Mouse (Mus musculus): ENCODE measurements around the gene Eif4e.
"Not testable (repeated sequence)": the region's sequence is repeated elsewhere in the genome, so short reads cannot be mapped to it uniquely, and the experiment has no call there.

The Eif4e gene

DNA sequence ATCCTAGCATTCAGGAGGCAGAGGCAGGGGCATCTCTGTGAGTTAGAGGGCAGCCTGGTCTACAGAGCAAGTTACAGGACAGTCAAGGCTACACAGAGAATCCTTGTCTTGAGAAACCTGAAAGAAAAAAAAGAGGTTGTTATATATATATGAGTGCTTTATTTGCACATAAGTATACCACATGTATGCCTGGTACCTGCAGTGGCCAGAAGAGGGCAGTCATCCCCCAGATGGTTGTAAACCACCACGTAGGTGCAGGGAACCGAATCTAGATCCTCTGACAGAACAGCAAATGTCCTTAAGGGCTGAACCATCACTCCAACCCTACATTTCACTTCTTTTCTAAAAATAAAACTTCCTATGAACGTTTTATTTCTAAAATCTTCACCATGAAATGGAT lies 8.1 kb upstream of the Eif4e start:
- DNase-seq (ENCODE audit: low spot score in 2 of 2): peak in 1 of 2 experiments; percentile 65

DNA sequence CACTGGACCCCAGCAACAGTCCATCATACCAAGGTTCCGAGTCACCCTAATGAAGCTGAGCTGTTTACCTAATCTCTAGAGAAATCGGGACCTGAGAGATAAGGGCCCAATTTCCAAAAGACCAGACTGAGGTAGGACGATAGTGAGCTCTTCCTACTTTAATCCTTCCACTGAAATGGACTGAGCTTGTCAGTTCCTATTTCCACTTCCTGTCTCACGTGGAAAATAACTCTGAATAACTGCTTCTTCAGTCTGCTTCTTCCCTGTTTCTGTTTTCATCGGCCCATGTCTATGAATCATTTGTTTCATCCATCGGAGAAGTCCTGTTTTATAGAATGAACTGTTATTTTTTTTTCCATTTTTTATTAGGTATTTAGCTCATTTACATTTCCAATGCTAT lies 6.8 kb upstream of the Eif4e start:
- DNase-seq (ENCODE audit: low spot score in 2 of 2): no peak

DNA sequence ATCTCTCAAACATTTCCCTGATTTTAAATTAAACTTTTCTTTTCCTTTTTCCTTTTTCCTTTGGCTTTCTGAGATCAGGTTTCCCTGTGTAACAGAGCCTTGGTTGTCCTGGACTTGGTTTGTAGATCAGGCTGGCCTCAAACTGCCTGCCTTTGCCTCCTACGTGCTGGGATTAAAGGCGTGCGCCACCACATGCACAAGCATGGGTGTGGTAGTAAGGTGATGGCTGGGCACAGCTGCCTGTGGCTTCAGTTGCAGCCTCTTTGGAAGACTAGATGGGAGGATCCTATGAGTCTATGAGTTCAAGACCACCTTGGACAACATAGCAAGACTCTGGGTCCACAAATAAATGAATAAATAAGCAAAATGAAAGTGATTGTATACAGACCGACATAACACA lies 2.0 kb upstream of the Eif4e start:
- DNase-seq (ENCODE audit: low spot score in 2 of 2): no peak

GRCm38 (mm10) chr3:138525494-138525893 lies 485 bp upstream of the Eif4e start:
- no peak for DNase-seq (ENCODE audit: low spot score in 2 of 2)

- DNase-seq (ENCODE audit: low spot score in 2 of 2): peak; percentile 91 to 98
These were observed 1.1 kb downstream of the Eif4e start for GRCm38 (mm10) chr3:138526916-138527666.

DNA sequence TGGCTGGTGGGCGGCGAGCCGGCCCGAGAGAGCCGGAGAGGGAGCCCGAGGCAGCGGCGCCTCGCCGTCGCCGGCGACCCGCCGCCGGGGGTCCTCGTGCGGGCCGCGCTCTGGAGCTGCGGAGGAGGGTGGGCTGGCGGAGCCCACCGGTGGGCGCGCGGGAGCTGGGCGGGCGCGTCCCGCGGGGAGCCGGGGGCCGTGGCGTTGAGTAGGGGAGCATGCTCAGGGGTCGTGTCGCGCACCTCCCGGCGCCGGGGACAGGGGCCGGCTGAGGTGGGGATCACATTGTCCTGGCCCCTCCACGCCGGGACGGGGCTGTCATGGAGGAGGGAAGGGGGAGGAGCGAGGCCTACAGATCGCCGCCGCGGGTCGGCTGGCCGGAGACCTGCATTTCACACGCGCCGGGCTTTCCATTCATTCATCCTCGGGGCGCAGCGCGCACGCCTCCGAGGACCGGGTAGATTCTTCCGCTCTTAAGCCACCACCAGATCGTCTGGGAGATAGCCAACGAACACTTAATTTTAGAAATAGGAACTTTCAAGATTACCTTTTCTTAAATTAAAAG lies 1.8 kb downstream of the Eif4e start:
- DNase-seq (ENCODE audit: low spot score in 2 of 2): peak; percentile 67 to 75

GRCm38 (mm10) chr3:138528265-138528664 lies 2.3 kb downstream of the Eif4e start:
- DNase-seq (ENCODE audit: low spot score in 2 of 2): no peak

- DNase-seq (ENCODE audit: low spot score in 2 of 2): no peak
These were observed 4.8 kb downstream of the Eif4e start for GRCm38 (mm10) chr3:138530578-138531478.

- DNase-seq (ENCODE audit: low spot score in 2 of 2): no peak
These were observed 5.7 kb downstream of the Eif4e start for GRCm38 (mm10) chr3:138531479-138532181.

- DNase-seq (ENCODE audit: low spot score in 2 of 2): no peak
These were observed 6.8 kb downstream of the Eif4e start for GRCm38 (mm10) chr3:138532764-138533163.

- no peak for DNase-seq (ENCODE audit: low spot score in 2 of 2)
These were observed 10.1 kb downstream of the Eif4e start for GRCm38 (mm10) chr3:138536031-138536430.

- no peak for DNase-seq (ENCODE audit: low spot score in 2 of 2)
These were observed 16.6 kb downstream of the Eif4e start for GRCm38 (mm10) chr3:138542621-138543020.

DNA sequence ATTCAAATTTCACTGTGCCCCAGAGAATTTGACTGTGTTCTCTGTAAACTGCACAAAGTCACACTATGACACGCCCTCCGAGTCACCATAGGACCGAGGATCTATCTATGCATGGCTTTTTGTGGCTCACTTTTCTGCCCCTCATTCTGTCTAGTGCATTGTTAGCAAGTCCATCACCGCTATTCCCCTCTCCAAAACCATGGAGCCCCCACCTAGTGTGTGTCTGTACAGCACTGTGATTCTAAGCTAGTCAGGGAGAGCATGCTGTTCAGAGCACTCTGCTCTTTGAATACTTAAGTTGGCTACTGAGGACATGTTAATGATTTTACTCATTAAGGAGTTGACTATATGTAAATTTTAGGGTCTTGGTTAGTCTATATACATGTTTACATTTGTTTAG lies 18.1 kb downstream of the Eif4e start:
- no peak for DNase-seq (ENCODE audit: low spot score in 2 of 2)

DNA sequence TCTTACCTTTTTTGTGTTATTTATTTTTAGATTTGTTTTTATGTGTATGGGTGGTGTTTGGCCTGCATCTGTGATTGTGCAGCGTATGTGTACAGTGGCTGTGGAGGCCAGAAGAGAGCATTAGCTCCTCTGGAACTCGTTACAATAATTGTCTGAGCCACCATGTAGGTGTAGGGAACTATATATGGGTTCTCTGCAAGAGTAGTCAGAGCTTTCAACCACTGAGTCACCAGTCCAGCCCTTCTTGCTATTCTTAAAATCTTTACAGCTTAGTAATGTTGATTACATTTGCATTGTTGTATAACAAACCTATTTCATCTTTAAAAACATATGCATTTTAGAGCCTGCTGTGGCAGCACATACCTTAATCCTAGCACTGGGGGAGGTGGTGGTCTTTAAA lies 20.7 kb downstream of the Eif4e start:
- no peak for DNase-seq (ENCODE audit: low spot score in 2 of 2)

- no peak for DNase-seq (ENCODE audit: low spot score in 2 of 2)
These were observed 23.1 kb downstream of the Eif4e start for GRCm38 (mm10) chr3:138549045-138549444.

GRCm38 (mm10) chr3:138550336-138551123 lies 24.6 kb downstream of the Eif4e start:
- no peak for DNase-seq (ENCODE audit: low spot score in 2 of 2)

- DNase-seq (ENCODE audit: low spot score in 2 of 2): not testable (repeated sequence)
These were observed 29.3 kb downstream of the Eif4e start for GRCm38 (mm10) chr3:138555279-138555678.

GRCm38 (mm10) chr3:138558529-138558928 lies 32.5 kb downstream of the Eif4e start:
- no peak for DNase-seq (ENCODE audit: low spot score in 2 of 2)

GRCm38 (mm10) chr3:138560242-138560641 lies 34.3 kb downstream of the Eif4e start:
- no peak for DNase-seq (ENCODE audit: low spot score in 2 of 2)

- no peak for DNase-seq (ENCODE audit: low spot score in 2 of 2)
These were observed 34.9 kb downstream of the Eif4e start for GRCm38 (mm10) chr3:138560886-138561285.

DNA sequence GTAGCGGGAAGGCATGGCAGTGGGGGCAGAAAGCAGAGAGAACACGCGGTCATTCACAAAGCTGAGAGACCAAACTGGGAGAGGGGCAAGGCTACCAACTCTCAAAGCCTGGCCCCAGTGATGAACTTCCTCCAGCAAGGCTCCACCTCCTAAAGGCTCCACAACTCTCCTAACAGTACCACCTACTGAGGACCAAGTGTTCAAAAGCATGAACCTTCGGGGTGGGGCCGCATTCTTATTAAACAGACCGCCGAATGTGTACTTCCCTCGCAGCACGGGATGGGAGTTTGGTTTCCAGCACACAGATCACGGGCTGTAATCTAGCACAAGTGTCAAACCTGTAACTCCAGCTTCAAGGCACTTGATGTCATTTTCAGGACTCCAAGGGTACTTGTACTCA lies 52.9 kb downstream of the Eif4e start:
- DNase-seq (ENCODE audit: low spot score in 2 of 2): no peak

All from spleen, postnatal 10 days (tissue).